Mouse (Mus musculus): ENCODE data around the gene Cnih2. TPM values are rescaled to one million over a fixed set of nuclear protein-coding genes. Genes with fewer than 3 reads are reported as not detected.

Cnih2 gene
- polyA plus RNA-seq (2014; fragmentation: Illumina TruSeq; extraction: RNeasy Lipid Tissue Mini Kit (QIAGEN cat#74804); ENCODE audit: low read depth, low replicate concordance), result not detected

DNA sequence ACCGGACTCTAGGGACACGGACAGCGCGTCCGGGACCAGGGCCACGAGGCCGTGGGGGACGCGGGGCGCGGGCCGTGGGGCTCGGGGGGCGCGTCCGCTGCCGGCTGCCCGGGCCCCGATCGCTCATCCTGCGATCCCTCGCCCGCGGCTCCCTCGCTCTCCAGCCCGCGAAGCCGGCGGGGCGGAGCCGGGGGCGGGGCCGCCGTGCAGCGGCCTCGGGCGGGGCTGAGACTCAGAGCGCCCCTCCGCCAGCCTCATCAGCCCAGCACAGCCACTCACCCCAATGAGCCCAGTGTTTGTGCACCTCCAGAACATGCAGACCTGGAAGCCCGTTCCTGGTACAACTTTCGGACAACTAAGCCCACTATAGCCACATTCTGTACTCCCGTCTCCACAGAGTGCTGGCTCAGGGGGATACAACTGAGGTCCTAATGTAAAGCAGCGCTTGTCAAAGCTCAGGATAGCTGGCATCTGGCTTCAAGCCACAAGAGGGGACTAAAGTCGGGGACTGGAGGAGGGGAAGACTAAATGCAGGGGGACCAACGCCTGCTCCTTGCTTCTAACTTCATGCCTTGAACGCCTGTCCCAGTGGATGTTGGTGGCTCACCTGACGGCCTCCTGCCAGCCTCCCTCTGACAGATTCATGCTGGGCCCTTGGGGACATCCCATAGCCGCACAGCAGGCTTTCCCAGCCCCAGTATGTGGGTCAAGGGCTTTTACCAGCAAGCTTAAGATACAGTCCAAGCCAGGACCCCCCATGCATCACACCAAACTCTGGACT is at the start of gene Cnih2:
Gene Cnih2, minus strand, starts transcription at position 159 of the 781 bp plus-strand sequence.

DNA sequence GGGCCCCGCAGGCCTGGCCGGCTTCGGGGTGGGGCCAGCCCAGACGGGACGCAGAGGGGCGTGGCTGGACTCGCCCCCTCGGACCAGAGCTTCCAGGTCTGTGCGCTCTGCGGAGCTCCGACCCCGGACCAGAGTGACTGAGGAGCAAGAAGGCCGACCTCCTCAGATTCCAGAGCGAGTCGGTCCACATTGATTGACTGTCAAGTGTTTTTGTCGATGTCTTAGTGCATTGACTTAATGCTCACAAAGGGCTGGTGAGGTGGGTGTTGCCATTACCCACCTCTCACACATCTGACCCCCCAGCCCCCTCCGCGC is 20.0 kb upstream of the Cnih2 start, which contains the start of gene Klc2:
Gene Klc2, minus strand, starts transcription at position 177 of the 315 bp plus-strand sequence.

DNA sequence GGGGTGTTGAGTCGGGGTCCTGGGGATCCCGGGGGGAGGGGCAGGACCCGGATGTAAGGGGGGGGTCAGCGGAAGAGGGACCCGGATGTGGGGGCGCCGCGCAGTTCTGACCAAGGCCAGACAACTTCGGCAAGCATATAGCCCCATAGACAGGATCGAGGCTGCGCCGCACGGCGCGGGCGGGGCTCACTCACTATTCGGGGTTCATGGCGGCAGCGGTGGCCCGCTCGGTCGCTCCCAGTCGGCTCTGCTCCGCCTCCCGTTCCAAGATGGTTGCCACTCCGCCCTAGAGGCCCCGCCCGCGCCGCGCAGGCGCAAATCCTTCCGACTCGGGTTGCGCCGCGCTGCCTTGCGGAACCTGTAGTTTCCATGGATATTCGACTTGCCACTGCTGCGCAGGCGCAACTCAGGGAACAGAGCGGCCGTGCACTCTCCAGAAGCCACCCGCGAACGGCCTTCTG is 8.4 kb upstream of the Cnih2 start, which contains the start of gene Rab1b:
Gene Rab1b, minus strand, starts transcription at position 342 of the 461 bp plus-strand sequence.

DNA sequence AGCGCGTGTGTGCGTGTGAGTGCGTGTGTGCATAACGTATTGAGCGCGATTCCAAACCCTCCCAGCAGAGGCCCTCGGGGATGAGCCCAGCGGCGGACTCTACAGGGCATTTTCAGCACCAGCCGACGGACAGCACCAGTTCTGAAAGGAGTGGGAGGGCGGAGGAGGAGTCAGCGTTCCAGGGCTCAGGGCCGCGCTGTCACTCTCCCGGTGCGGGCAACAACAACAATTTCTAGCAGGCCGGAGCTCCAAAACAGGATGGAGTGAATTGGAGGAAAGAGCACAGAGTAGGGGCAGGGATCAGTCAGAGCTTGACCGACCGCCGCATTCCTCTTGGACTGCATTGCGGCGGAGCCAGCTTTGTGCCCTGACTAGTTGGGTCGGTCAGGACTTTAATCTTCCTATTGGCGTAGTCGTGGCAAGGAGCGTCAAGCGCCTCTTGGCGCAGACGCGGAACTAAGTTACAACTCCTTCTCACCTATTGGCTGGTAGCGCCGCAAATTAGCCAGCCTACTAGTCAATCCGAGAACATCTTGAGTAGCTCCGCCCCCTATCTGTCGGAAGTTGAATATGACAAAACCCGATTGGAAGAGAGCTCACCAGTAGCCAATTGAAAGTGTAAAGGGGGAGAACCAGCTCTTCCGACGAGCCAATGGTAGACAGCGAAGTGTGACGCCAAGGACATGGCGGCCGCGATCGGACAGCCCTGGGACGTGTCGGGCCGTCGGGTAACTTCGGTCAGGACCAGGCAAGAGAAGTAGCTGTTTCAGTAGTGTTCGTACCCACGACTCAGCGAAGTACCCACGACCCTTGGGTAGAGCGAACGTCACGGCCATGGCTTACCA is 10.2 kb downstream of the Cnih2 start, which contains the start of gene Yif1a:
Gene Yif1a, plus strand, starts transcription at position 655 of the 845 bp plus-strand sequence.

DNA sequence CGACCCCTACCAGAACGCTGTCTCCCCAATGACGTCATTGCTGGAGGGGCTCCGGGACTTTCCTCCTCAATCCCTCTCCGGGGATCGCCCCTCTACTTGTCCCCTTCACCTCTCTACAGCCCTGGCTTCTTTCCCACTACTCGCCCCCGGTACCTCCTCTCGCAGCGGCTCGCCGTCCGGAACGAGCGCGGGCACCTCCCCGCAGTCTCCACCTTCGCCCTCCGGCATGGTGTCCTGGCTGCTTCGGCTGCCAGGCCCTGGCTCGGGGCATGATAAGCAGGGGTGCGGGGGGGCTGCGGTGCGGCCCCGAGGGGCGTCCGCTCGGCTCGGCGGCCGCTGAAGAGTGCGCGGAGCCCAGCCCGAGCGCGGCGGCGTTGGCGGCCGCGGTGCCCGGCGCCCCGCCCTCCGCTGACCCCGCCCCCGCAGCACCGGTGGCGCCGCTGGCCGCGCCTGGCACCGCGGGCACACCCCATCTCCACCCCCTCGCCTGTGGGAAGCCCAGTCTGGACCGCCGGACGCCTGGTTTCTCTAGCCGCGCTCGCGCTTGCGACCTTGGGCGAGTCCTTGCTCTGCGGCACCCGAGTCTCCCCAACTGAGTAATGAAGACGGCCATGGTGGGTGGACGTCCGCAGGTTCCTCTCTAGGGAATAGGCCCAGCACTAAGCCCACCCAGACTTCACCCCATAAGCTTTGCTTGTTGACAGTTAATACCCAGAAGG is 13.0 kb downstream of the Cnih2 start, which contains the start of gene Tmem151a:
Gene Tmem151a, minus strand, starts transcription at position 387 of the 719 bp plus-strand sequence.

DNA sequence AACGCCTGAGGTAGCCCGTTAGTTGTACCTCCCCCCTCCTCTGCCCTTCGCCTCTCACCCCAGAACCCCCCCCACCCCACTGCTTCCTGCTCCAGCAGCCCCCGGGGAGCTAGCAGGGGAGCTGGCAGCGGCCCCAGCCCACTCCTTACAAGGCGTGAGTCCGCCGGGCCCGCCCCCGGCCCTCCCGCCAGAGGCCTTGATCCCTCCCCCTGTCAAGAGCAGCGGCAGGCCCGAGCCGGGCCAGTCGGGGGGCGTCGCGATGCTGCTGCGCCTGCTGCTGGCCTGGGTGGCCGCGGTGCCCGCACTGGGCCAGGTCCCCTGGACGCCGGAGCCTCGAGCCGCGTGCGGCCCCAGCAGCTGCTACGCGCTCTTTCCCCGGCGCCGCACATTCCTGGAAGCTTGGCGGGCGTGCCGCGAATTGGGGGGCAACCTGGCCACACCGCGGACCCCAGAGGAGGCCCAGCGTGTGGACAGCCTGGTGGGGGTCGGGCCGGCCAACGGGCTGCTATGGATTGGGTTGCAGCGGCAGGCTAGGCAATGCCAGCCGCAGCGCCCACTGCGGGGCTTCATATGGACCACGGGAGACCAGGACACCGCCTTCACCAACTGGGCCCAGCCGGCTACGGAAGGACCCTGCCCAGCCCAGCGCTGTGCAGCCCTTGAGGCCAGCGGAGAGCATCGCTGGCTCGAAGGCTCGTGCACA is 30.3 kb downstream of the Cnih2 start, which contains the start of gene Cd248:
Gene Cd248, plus strand, starts transcription at position 212 of the 703 bp plus-strand sequence.

DNA sequence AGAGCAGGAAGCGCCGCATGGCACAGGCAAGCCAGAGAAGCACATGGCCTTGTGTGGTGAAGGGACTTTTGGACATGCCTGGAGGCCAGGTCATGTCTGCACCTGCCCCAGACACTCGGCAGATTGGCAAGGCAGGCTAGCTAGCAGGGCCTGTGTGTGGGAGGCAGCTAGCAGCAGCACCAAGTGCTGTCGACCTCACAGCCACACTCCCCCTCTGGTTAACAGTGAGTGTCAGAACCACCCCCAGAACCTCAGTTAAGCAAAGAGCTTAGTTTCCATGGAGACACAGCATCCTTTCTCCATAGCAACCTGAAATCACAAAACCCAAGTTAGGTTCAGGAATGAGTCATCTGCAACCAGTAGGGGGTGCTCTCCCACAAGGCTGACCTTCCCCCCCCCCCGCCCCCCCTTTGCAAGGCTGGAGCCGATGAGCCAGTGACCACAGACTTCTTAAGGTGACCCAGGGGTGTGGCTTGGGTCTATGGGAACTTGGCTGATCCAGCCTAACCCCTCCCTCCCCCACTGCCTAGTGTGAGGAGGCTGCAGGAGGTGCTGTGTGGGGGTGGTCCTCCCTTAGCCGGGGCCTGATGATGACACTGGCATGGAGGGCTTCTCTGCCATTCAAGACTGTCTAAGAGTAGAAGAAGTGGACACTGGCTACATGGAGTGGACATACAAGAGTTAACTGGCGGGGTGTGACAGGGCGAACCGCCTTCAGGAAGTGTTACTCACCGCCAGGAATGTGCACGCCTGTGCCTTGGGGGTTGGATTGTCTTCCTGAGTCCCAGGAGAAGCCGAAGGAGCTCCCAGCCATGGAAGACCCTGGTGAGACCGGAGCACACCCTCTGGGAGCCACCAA is 48.0 kb downstream of the Cnih2 start, which contains the start of gene Rin1:
Gene Rin1, plus strand, starts transcription at position 435 of the 859 bp plus-strand sequence.

Other genes with a start within 250 kb of the Cnih2 start
- 29.8 TPM for gene Ctsf, start 243.4 kb downstream of the Cnih2 start, polyA plus RNA-seq (2014; fragmentation: Illumina TruSeq; extraction: RNeasy Lipid Tissue Mini Kit (QIAGEN cat#74804); ENCODE audit: low read depth, low replicate concordance)
- gene Actn3, start 220.6 kb downstream of the Cnih2 start, polyA plus RNA-seq (2014; fragmentation: Illumina TruSeq; extraction: RNeasy Lipid Tissue Mini Kit (QIAGEN cat#74804); ENCODE audit: low read depth, low replicate concordance), result not detected
- gene Zdhhc24, start 219.9 kb downstream of the Cnih2 start, polyA plus RNA-seq (2014; fragmentation: Illumina TruSeq; extraction: RNeasy Lipid Tissue Mini Kit (QIAGEN cat#74804); ENCODE audit: low read depth, low replicate concordance), result 18.3 TPM
- gene Bbs1, start 191.9 kb downstream of the Cnih2 start, polyA plus RNA-seq (2014; fragmentation: Illumina TruSeq; extraction: RNeasy Lipid Tissue Mini Kit (QIAGEN cat#74804); ENCODE audit: low read depth, low replicate concordance), result 6.8 TPM
- 1.1 TPM for gene Dpp3, start 170.2 kb downstream of the Cnih2 start, polyA plus RNA-seq (2014; fragmentation: Illumina TruSeq; extraction: RNeasy Lipid Tissue Mini Kit (QIAGEN cat#74804); ENCODE audit: low read depth, low replicate concordance)
- 0.44 TPM for gene Peli3, start 155.4 kb downstream of the Cnih2 start, polyA plus RNA-seq (2014; fragmentation: Illumina TruSeq; extraction: RNeasy Lipid Tissue Mini Kit (QIAGEN cat#74804); ENCODE audit: low read depth, low replicate concordance)
- gene Mrpl11, start 136.4 kb downstream of the Cnih2 start, polyA plus RNA-seq (2014; fragmentation: Illumina TruSeq; extraction: RNeasy Lipid Tissue Mini Kit (QIAGEN cat#74804); ENCODE audit: low read depth, low replicate concordance), result 20.5 TPM
- gene Npas4, start 108.2 kb downstream of the Cnih2 start, polyA plus RNA-seq (2014; fragmentation: Illumina TruSeq; extraction: RNeasy Lipid Tissue Mini Kit (QIAGEN cat#74804); ENCODE audit: low read depth, low replicate concordance), result not detected
- not detected for gene Slc29a2, start 74.7 kb downstream of the Cnih2 start, polyA plus RNA-seq (2014; fragmentation: Illumina TruSeq; extraction: RNeasy Lipid Tissue Mini Kit (QIAGEN cat#74804); ENCODE audit: low read depth, low replicate concordance)
- gene B4gat1, start 59.7 kb downstream of the Cnih2 start, polyA plus RNA-seq (2014; fragmentation: Illumina TruSeq; extraction: RNeasy Lipid Tissue Mini Kit (QIAGEN cat#74804); ENCODE audit: low read depth, low replicate concordance), result 26.8 TPM
- gene AC124502.3, start 59.6 kb downstream of the Cnih2 start, polyA plus RNA-seq (2014; fragmentation: Illumina TruSeq; extraction: RNeasy Lipid Tissue Mini Kit (QIAGEN cat#74804); ENCODE audit: low read depth, low replicate concordance), result 0.85 TPM
- not detected for gene Brms1, start 57.2 kb downstream of the Cnih2 start, polyA plus RNA-seq (2014; fragmentation: Illumina TruSeq; extraction: RNeasy Lipid Tissue Mini Kit (QIAGEN cat#74804); ENCODE audit: low read depth, low replicate concordance)
- gene Rin1, start 48.0 kb downstream of the Cnih2 start, polyA plus RNA-seq (2014; fragmentation: Illumina TruSeq; extraction: RNeasy Lipid Tissue Mini Kit (QIAGEN cat#74804); ENCODE audit: low read depth, low replicate concordance), result 0.16 TPM
- gene Cd248, start 30.4 kb downstream of the Cnih2 start, polyA plus RNA-seq (2014; fragmentation: Illumina TruSeq; extraction: RNeasy Lipid Tissue Mini Kit (QIAGEN cat#74804); ENCODE audit: low read depth, low replicate concordance), result 0.20 TPM
- gene Tmem151a, start 13.0 kb downstream of the Cnih2 start, polyA plus RNA-seq (2014; fragmentation: Illumina TruSeq; extraction: RNeasy Lipid Tissue Mini Kit (QIAGEN cat#74804); ENCODE audit: low read depth, low replicate concordance), result not detected
- gene Yif1a, start 10.0 kb downstream of the Cnih2 start, polyA plus RNA-seq (2014; fragmentation: Illumina TruSeq; extraction: RNeasy Lipid Tissue Mini Kit (QIAGEN cat#74804); ENCODE audit: low read depth, low replicate concordance), result 28.2 TPM
- 2.5 TPM for gene Rab1b, start 8.6 kb upstream of the Cnih2 start, polyA plus RNA-seq (2014; fragmentation: Illumina TruSeq; extraction: RNeasy Lipid Tissue Mini Kit (QIAGEN cat#74804); ENCODE audit: low read depth, low replicate concordance)
- 1.9 TPM for gene Klc2, start 20.0 kb upstream of the Cnih2 start, polyA plus RNA-seq (2014; fragmentation: Illumina TruSeq; extraction: RNeasy Lipid Tissue Mini Kit (QIAGEN cat#74804); ENCODE audit: low read depth, low replicate concordance)
- gene Pacs1, start 174.6 kb upstream of the Cnih2 start, polyA plus RNA-seq (2014; fragmentation: Illumina TruSeq; extraction: RNeasy Lipid Tissue Mini Kit (QIAGEN cat#74804); ENCODE audit: low read depth, low replicate concordance), result 3.7 TPM
- gene Sf3b2, start 196.9 kb upstream of the Cnih2 start, polyA plus RNA-seq (2014; fragmentation: Illumina TruSeq; extraction: RNeasy Lipid Tissue Mini Kit (QIAGEN cat#74804); ENCODE audit: low read depth, low replicate concordance), result 32.5 TPM
- gene Gal3st3, start 199.8 kb upstream of the Cnih2 start, polyA plus RNA-seq (2014; fragmentation: Illumina TruSeq; extraction: RNeasy Lipid Tissue Mini Kit (QIAGEN cat#74804); ENCODE audit: low read depth, low replicate concordance), result not detected
- gene Catsper1, start 237.2 kb upstream of the Cnih2 start, polyA plus RNA-seq (2014; fragmentation: Illumina TruSeq; extraction: RNeasy Lipid Tissue Mini Kit (QIAGEN cat#74804); ENCODE audit: low read depth, low replicate concordance), result not detected

Data from kidney, adult 10 weeks (tissue).